Mouse (Mus musculus) spleen, postnatal 4 days (tissue): ENCODE data around the gene Erfe.

Source experiments
- DNase-seq, 2 experiments: peaks; one replicate each; pipeline ENCODE4 v3.0.0; 2022; ENCODE audit warnings: low spot score in 2 of 2

Gene Erfe

GRCm38 (mm10) chr1:91366215-91367108, at the start of gene Erfe:
TSS of gene Erfe (plus strand) at chr1:91366430.
- peak; percentile 84 to 96 for DNase-seq

GRCm38 (mm10) chr1:91317656-91318055, 48.6 kb upstream of the Erfe start:
- DNase-seq: no peak

- peak in 1 of 2 experiments; percentile 28 for DNase-seq
These were observed 44.3 kb upstream of the Erfe start, which contains the start of gene Espnl for GRCm38 (mm10) chr1:91321760-91322438. TSS of gene Espnl (plus strand) at chr1:91322075.

- no peak for DNase-seq
These were observed 41.6 kb upstream of the Erfe start for GRCm38 (mm10) chr1:91324646-91325045.

GRCm38 (mm10) chr1:91325488-91326042, 40.7 kb upstream of the Erfe start:
- DNase-seq: no peak

- DNase-seq: no peak
These were observed 34.1 kb upstream of the Erfe start for GRCm38 (mm10) chr1:91332102-91332501.

GRCm38 (mm10) chr1:91333582-91333981, 32.6 kb upstream of the Erfe start:
- DNase-seq: no peak

- no peak for DNase-seq
These were observed 28.9 kb upstream of the Erfe start for GRCm38 (mm10) chr1:91337355-91337754.

- no peak for DNase-seq
These were observed 22.2 kb upstream of the Erfe start for GRCm38 (mm10) chr1:91344001-91344400.

- no peak for DNase-seq
These were observed 21.1 kb upstream of the Erfe start for GRCm38 (mm10) chr1:91344921-91345685.

- DNase-seq: peak; percentile 66 to 82
These were observed 19.3 kb upstream of the Erfe start for GRCm38 (mm10) chr1:91346892-91347291.

GRCm38 (mm10) chr1:91350841-91351240, 15.4 kb upstream of the Erfe start, which contains the start of gene Klhl30:
TSS of gene Klhl30 (plus strand) at chr1:91351016.
- no peak for DNase-seq

- DNase-seq: no peak
These were observed 15.0 kb upstream of the Erfe start for GRCm38 (mm10) chr1:91351249-91351648.

GRCm38 (mm10) chr1:91352277-91352676, 14.0 kb upstream of the Erfe start:
- no peak for DNase-seq

GRCm38 (mm10) chr1:91356105-91356504, 10.1 kb upstream of the Erfe start:
- DNase-seq: no peak

GRCm38 (mm10) chr1:91362113-91362512, 4.1 kb upstream of the Erfe start:
- no peak for DNase-seq

- DNase-seq: no peak
These were observed 1.2 kb upstream of the Erfe start for GRCm38 (mm10) chr1:91364822-91365644.

GRCm38 (mm10) chr1:91365816-91366214, 415 bp upstream of the Erfe start:
- peak in 1 of 2 experiments; percentile 61 for DNase-seq

GRCm38 (mm10) chr1:91367295-91367694, 1.1 kb downstream of the Erfe start:
- peak in 1 of 2 experiments; percentile 60 for DNase-seq

GRCm38 (mm10) chr1:91369408-91369807, 3.2 kb downstream of the Erfe start:
- no peak for DNase-seq

- DNase-seq: peak in 1 of 2 experiments; percentile 59
These were observed 3.8 kb downstream of the Erfe start for GRCm38 (mm10) chr1:91370055-91370454.
